Mouse (Mus musculus) embryonic facial prominence, embryonic 15.5 days (tissue): ENCODE measurements around the gene Lrrc1. TPM values are rescaled to one million over a fixed set of nuclear protein-coding genes. Genes with fewer than 3 reads are reported as not detected.

Source experiments
- ATAC-seq: fragments of 200-750 bp; cut with Nextera tagmentation; 2 replicates; pipeline ENCODE4 v1.8.0; 2017; ENCODE audit warnings: low read depth, moderate TSS enrichment; ENCODE audit not compliant: insufficient number of reproducible peaks, low FRiP score, low TSS enrichment
- H3K27ac ChIP-seq: fragments of 300-500 bp; sonication (generic); replicated peaks from 2 replicates; pipeline ENCODE4 v1.5.1; 2015; ENCODE audit warnings: mild to moderate bottlenecking, inconsistent platforms
- H3K27me3 ChIP-seq: fragments of 300-500 bp; sonication (generic); 2 replicates; pipeline ENCODE4 v1.6.1; 2015; ENCODE audit warnings: inconsistent platforms
- H3K36me3 ChIP-seq: fragments of 300-500 bp; sonication (generic); 2 replicates; pipeline ENCODE4 v1.6.1; 2015; ENCODE audit warnings: mild to moderate bottlenecking, inconsistent platforms
- H3K4me1 ChIP-seq: fragments of 300-500 bp; sonication (generic); 2 replicates; pipeline ENCODE4 v1.6.1; 2015; ENCODE audit warnings: inconsistent platforms
- H3K4me2 ChIP-seq: fragments of 300-500 bp; sonication (generic); replicated peaks from 2 replicates; pipeline ENCODE4 v1.6.1; 2015; ENCODE audit warnings: mild to moderate bottlenecking, inconsistent platforms
- H3K4me3 ChIP-seq: fragments of 300-500 bp; sonication (generic); replicated peaks from 2 replicates; pipeline ENCODE4 v1.5.1; 2015; ENCODE audit warnings: mild to moderate bottlenecking, inconsistent platforms
- H3K9ac ChIP-seq: fragments of 300-500 bp; sonication (generic); 2 replicates; pipeline ENCODE4 v1.6.1; 2015; ENCODE audit warnings: inconsistent platforms
- H3K9me3 ChIP-seq: fragments of 300-500 bp; sonication (generic); replicated peaks from 2 replicates; pipeline ENCODE4 v1.6.1; 2016; ENCODE audit warnings: inconsistent platforms
- WGBS: fragments of 180-500 bp; shearing (Covaris S2); methylation state at CpG from one replicate; pipeline ENCODE4 v1.1.7; 2015; 5-methylcytosine and 5-hydroxymethylcytosine counted together
- polyA plus RNA-seq: library from polyadenylated mRNA; unstranded; fragments of >200 nt; fragmentation: Nextera tagmentation; extraction: Ambion mirVana; gene quantifications from 2 replicates; pipeline ENCODE4 v1.2.1, GENCODE M21; 2015

Lrrc1 gene
- polyA plus RNA-seq, 1 experiment from 2014 or later: 19.5 TPM

GRCm38 (mm10) chr9:77480574-77481319, 63.9 kb downstream of the Lrrc1 start:
- 47% methylated on average over 9 of the region's 9 CpGs for WGBS
- H3K9ac ChIP-seq: no peak overlapping the region
- H3K4me1 ChIP-seq: peaks cover 32% of the 10 kb centered on the region
- peak overlapping the region; percentile 2; the same call in 1 of the 2 replicates for H3K27ac ChIP-seq
- H3K36me3 ChIP-seq: no peaks in the 10 kb centered on the region
- H3K9me3 ChIP-seq: no peaks in the 10 kb centered on the region
- no peak overlapping the region for H3K4me2 ChIP-seq
- H3K4me3 ChIP-seq: no peak overlapping the region
- ATAC-seq: peak; percentile 49; the same call in 1 of the 2 replicates
- no peaks in the 10 kb centered on the region for H3K27me3 ChIP-seq

DNA sequence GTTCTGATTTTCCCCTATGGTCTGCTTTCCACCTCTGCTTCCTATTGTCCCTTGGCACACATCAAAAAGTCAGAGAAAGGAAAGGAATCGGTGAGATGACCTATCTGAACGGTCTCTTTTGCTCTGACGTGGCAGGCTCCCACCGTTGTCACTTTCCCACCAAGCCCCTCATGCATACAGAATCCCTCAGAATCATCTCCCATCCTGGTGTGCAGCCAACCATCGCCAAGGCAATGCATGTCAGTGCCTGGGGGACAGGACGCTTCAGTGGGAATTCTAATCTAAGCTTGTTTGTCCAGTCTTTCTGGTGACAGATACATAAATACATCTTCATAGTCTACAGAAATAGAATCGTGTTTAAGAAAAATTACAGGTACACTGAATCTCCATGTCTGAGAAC, 64.7 kb downstream of the Lrrc1 start:
- Histone ChIP-seq H3K4me1 (peaks cover 32% of the 10 kb centered on the region), H3K4me2 (no peak overlapping the region), H3K36me3 (no peaks in the 10 kb centered on the region), H3K4me3 (no peak overlapping the region), H3K9me3 (no peaks in the 10 kb centered on the region), H3K9ac (no peak overlapping the region), H3K27ac (no peak overlapping the region), H3K27me3 (no peaks in the 10 kb centered on the region)
- no peak for ATAC-seq
- WGBS: 71% methylated on average over 7 of the region's 7 CpGs

- WGBS: 53% methylated on average over 10 of the region's 10 CpGs
- Histone ChIP-seq H3K9me3 (no peaks in the 10 kb centered on the region), H3K4me2 (no peak overlapping the region), H3K4me1 (peaks cover 32% of the 10 kb centered on the region), H3K27ac (no peak overlapping the region), H3K36me3 (no peaks in the 10 kb centered on the region), H3K9ac (no peak overlapping the region), H3K27me3 (no peaks in the 10 kb centered on the region), H3K4me3 (no peak overlapping the region)
- ATAC-seq: no peak
Measured at GRCm38 (mm10) chr9:77478166-77478920, 66.3 kb downstream of the Lrrc1 start.

GRCm38 (mm10) chr9:77474535-77474934, 70.1 kb downstream of the Lrrc1 start:
- H3K9me3 ChIP-seq: no peaks in the 10 kb centered on the region
- H3K27me3 ChIP-seq: no peaks in the 10 kb centered on the region
- peaks cover 13% of the 10 kb centered on the region for H3K4me1 ChIP-seq
- H3K4me3 ChIP-seq: no peak overlapping the region
- ATAC-seq: no peak
- no peaks in the 10 kb centered on the region for H3K36me3 ChIP-seq
- H3K27ac ChIP-seq: no peak overlapping the region
- no peak overlapping the region for H3K9ac ChIP-seq
- 72% methylated on average over 4 of the region's 4 CpGs for WGBS
- H3K4me2 ChIP-seq: no peak overlapping the region

GRCm38 (mm10) chr9:77472557-77472956, 72.1 kb downstream of the Lrrc1 start:
- Histone ChIP-seq H3K36me3 (peaks cover 8% of the 10 kb centered on the region), H3K9me3 (no peaks in the 10 kb centered on the region), H3K4me1 (peaks cover 13% of the 10 kb centered on the region; the same call in 1 of the 2 replicates), H3K27me3 (no peaks in the 10 kb centered on the region), H3K4me3 (no peak overlapping the region), H3K4me2 (no peak overlapping the region), H3K27ac (no peak overlapping the region), H3K9ac (no peak overlapping the region)
- WGBS: 76% methylated on average over 8 of the region's 8 CpGs
- ATAC-seq: no peak

DNA sequence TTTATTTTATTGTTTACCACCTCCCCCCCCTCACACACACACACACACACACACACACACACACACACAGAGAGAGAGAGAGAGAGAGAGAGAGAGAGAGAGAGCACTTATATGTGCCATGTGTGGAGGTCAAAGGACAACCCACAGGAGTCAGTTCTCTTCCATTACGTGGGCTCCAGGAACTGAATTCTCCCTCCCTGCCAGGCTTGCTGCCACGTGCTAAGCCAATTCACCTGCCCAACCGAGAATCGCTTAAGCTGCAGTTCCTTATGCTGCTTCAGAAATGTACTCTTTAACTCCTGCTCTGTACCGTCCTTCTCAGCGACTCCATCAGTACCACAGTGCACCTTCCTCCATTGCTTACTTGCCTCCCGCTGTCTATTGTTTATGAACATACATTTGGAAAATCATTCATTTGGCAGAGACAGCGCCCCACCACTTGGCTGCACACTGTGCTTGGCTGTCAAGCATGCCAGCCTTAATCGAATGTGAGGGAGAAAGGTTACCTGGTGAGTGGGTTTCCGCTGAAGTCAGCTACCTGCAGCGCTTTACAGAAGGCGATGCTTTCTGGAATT, 72.9 kb downstream of the Lrrc1 start:
- Histone ChIP-seq H3K4me1 (peaks cover 10% of the 10 kb centered on the region; the same call in 1 of the 2 replicates), H3K36me3 (peaks cover 8% of the 10 kb centered on the region), H3K9me3 (no peaks in the 10 kb centered on the region), H3K4me2 (no peak overlapping the region), H3K27me3 (no peaks in the 10 kb centered on the region), H3K9ac (no peak overlapping the region), H3K4me3 (no peak overlapping the region), H3K27ac (no peak overlapping the region)
- no peak for ATAC-seq
- WGBS: 82% methylated on average over 12 of the region's 12 CpGs

DNA sequence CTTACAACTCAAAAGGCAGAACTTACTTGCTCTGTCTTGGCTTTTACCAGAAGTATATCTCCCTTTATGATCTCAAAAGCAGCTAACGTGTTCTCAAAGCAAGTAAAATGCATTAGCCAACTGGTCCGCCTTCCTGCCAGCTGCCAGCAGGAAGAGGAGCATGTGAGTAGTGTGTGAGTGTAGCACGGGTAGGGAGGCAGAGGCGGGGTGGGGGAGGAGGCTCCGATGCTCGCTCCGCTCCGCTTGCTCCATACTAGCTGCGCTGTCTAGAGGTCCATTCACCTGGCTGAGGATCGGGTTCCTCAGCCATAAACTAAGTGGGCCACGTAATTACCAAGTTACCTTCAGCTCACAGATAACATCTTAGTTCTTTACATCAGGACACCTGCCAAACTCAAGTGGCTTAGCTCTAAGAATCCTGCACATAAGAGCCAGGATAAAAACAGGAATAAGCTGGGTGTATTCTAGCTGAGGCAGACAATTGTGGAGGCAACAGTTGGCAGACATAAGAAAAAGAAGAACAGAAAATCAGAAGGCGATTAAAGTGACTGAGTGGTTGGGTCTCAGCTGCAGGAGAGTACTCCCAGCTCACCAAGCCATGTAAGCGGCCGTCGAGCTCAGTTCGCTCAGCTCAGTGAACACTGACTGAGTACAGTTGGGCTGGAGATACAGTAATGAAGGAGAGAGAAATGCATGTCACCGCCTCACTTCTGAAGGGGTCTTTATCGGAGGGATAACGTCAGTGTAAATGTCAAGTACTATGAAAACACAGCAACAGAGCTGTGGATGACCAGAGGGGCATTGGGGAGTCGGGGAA, 74.7 kb downstream of the Lrrc1 start:
- Histone ChIP-seq H3K9me3 (no peaks in the 10 kb centered on the region), H3K36me3 (peaks cover 8% of the 10 kb centered on the region), H3K9ac (no peak overlapping the region), H3K27ac (no peak overlapping the region), H3K4me3 (no peak overlapping the region), H3K27me3 (no peaks in the 10 kb centered on the region), H3K4me1 (peaks cover 16% of the 10 kb centered on the region), H3K4me2 (no peak overlapping the region)
- 51% methylated on average over 20 of the region's 20 CpGs for WGBS
- ATAC-seq: peak; percentile 80

- H3K27me3 ChIP-seq: no peaks in the 10 kb centered on the region
- ATAC-seq: no peak
- WGBS: 80% methylated on average over 5 of the region's 5 CpGs
Measured at GRCm38 (mm10) chr9:77466926-77467325, 77.7 kb downstream of the Lrrc1 start.

DNA sequence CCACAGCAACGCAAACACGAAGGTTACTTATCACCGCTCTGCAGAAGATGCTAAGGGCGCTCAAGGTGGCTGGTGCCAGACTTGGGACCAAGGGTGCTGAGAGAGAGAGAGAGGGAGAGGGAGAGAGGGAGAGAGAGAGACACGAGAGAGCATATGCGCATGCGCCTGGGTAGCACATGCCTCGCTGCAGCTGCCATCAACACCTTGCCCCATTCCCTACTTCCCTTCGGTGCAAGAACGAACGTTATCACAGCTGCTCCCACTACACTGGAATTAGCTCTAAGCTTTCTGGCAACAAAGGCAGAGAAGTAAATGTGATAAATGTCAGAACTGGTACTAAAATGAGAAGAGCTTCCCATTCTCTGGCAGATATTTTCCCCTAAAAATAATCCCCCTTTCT, 79.3 kb downstream of the Lrrc1 start:
- no peak overlapping the region for H3K4me2 ChIP-seq
- no peaks in the 10 kb centered on the region for H3K27me3 ChIP-seq
- 68% methylated on average over 11 of the region's 11 CpGs for WGBS
- H3K4me1 ChIP-seq: peaks cover 26% of the 10 kb centered on the region
- no peak for ATAC-seq
- H3K36me3 ChIP-seq: peaks cover 8% of the 10 kb centered on the region
- no peak overlapping the region for H3K4me3 ChIP-seq
- no peak overlapping the region for H3K9ac ChIP-seq
- peak overlapping the region; percentile 61; the same call in 1 of the 2 replicates for H3K27ac ChIP-seq
- H3K9me3 ChIP-seq: no peaks in the 10 kb centered on the region

More at GRCm38 (mm10) chr9:77466926-77467325, 77.7 kb downstream of the Lrrc1 start:
- H3K9me3 ChIP-seq: no peaks in the 10 kb centered on the region
- H3K4me3 ChIP-seq: no peak overlapping the region
- peaks cover 8% of the 10 kb centered on the region for H3K36me3 ChIP-seq
- H3K4me2 ChIP-seq: no peak overlapping the region
- H3K4me1 ChIP-seq: peaks cover 28% of the 10 kb centered on the region
- no peak overlapping the region for H3K9ac ChIP-seq
- no peak overlapping the region for H3K27ac ChIP-seq

DNA sequence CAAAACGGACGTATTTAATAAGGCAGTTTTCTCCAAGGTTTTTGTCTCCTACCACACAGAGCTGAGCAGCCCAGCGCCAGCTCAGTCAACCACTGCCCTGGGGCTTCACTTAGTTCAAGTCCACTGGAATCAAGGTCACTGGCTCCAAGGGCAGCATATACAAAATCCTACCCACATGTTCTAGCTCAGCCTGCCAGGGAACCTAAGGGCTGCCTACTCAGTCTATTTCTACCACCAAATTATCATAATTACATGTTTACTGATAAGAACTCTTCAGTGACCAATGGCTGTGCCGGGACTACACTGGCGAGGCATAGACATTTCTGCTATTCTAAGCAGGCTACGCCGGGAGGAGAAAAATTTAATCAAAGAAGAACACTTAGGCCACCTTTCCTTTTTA, 80.8 kb downstream of the Lrrc1 start:
- Histone ChIP-seq H3K9me3 (no peaks in the 10 kb centered on the region), H3K4me1 (peaks cover 18% of the 10 kb centered on the region), H3K9ac (no peak overlapping the region), H3K36me3 (peaks cover 8% of the 10 kb centered on the region), H3K4me3 (no peak overlapping the region), H3K27me3 (no peaks in the 10 kb centered on the region), H3K27ac (peak overlapping the region; percentile 69), H3K4me2 (no peak overlapping the region)
- ATAC-seq: no peak
- 66% methylated on average over 7 of the region's 7 CpGs for WGBS

GRCm38 (mm10) chr9:77463195-77463594, 81.5 kb downstream of the Lrrc1 start:
- WGBS: 39% methylated on average over 4 of the region's 4 CpGs
- H3K36me3 ChIP-seq: peaks cover 2% of the 10 kb centered on the region
- no peak for ATAC-seq
- no peak overlapping the region for H3K4me3 ChIP-seq
- H3K27ac ChIP-seq: no peak overlapping the region
- no peak overlapping the region for H3K4me2 ChIP-seq
- no peaks in the 10 kb centered on the region for H3K9me3 ChIP-seq
- no peak overlapping the region for H3K9ac ChIP-seq
- H3K4me1 ChIP-seq: peaks cover 18% of the 10 kb centered on the region
- H3K27me3 ChIP-seq: no peaks in the 10 kb centered on the region
